Mouse (Mus musculus): ENCODE data around the gene Cacnb4. TPM values are rescaled to one million over a fixed set of nuclear protein-coding genes. Genes with fewer than 3 reads are reported as not detected.

Cacnb4 gene
- polyA plus RNA-seq, 1 experiment: 0.06 TPM

DNA sequence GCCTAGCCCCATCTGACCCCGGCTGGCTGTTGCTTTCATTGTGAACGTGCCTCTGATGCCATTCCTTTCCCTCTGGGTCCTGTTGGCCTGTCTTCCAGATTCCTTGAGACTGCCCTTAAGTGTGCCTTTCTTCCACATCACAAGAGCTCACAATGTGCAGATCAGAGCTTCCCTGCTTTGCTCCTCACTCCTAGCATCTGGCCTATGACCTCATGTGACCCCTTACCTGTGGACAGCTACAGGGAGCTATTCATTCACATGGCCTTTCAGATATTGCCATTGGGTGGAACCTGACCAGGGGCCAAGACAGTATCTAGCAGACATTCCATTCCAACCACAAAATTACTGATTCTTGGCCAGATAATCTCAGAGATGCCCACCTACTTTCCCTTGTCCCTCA lies 171.5 kb downstream of the Cacnb4 start:
- DNase-seq (ENCODE audit: low read depth in 1 of 2, low spot score in 2 of 2): no peak
- WGBS: 93% methylated on average over 2 of the region's 2 CpGs
- no peak overlapping the region for H3K27ac ChIP-seq (ENCODE audit: insufficient read depth, low read length)

DNA sequence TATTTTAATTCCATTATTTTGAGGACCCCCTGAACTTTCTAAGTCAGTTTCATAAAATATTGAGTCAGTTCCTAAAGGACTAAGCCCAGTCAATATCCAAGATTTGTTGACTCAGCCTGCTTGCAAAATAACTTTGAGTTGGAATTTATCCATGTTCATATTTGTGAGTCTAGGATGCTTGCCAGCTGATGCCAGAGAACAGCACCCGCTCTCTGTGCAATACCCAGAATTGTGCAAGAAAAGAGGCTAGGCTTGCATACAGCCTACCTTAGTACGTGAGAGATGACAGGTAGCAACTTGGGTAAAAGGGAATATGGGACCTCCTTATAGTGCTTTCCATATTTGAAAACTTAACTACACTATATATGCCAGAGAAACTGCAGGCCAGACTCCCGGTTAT lies 171.9 kb downstream of the Cacnb4 start:
- no peak for DNase-seq (ENCODE audit: low read depth in 1 of 2, low spot score in 2 of 2)

More for the DNA sequence above, 171.5 kb downstream of the Cacnb4 start:
- Histone ChIP-seq H3K4me1 (ENCODE audit: control insufficient read depth, insufficient read depth, insufficient read length) (no peaks in the 10 kb centered on the region), H3K36me3 (ENCODE audit: control insufficient read depth, insufficient read depth, low read length) (no peaks in the 10 kb centered on the region), H3K4me3 (ENCODE audit: extremely low read depth, insufficient read depth, insufficient read length) (no peak overlapping the region), H3K27me3 (ENCODE audit: control insufficient read depth, insufficient read depth, low read length) (no peaks in the 10 kb centered on the region)
- TF ChIP-seq CTCF (IDR thresholded peaks at IDR 0.05; ENCODE audit: extremely low read depth, insufficient read depth, insufficient read length, insufficient replicate concordance): no peak
- no peak for TF ChIP-seq POLR2A (IDR thresholded peaks at IDR 0.05; ENCODE audit: low read depth, low read length)

DNA sequence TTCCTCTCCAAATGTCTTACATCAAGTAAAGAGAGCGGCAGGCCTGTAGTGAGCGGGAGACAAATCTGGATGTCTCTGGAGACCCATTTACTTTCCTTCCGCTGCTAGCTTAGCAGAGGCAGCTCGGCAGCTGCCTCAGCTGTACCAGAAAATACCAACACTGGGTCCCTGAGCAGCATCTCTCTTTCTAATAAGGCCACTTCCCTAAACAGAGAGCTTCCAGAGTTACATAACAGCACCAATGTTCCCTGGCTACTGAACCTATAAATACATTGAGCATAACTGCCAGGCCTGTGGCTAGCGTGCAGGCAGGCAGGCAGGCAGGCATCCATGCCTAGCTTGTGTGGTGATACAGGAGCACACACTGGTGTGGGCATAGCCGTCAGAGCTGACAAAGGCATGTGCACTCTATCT lies 176.8 kb downstream of the Cacnb4 start:
- no peak for DNase-seq (ENCODE audit: low read depth in 1 of 2, low spot score in 2 of 2)
- TF ChIP-seq POLR2A (IDR thresholded peaks at IDR 0.05; ENCODE audit: low read depth, low read length): no peak
- TF ChIP-seq CTCF (IDR thresholded peaks at IDR 0.05; ENCODE audit: extremely low read depth, insufficient read depth, insufficient read length, insufficient replicate concordance): no peak
- H3K36me3 ChIP-seq (ENCODE audit: control insufficient read depth, insufficient read depth, low read length): no peaks in the 10 kb centered on the region
- no peak overlapping the region for H3K27ac ChIP-seq (ENCODE audit: insufficient read depth, low read length)
- H3K27me3 ChIP-seq (ENCODE audit: control insufficient read depth, insufficient read depth, low read length): no peaks in the 10 kb centered on the region
- no peaks in the 10 kb centered on the region for H3K4me1 ChIP-seq (ENCODE audit: control insufficient read depth, insufficient read depth, insufficient read length)
- 61% methylated on average over 6 of the region's 6 CpGs for WGBS
- H3K4me3 ChIP-seq (ENCODE audit: extremely low read depth, insufficient read depth, insufficient read length): no peak overlapping the region

More for the DNA sequence above, 171.9 kb downstream of the Cacnb4 start:
- WGBS: 89% methylated on average over 3 of the region's 3 CpGs
- H3K4me1 ChIP-seq (ENCODE audit: control insufficient read depth, insufficient read depth, insufficient read length): no peaks in the 10 kb centered on the region
- no peaks in the 10 kb centered on the region for H3K27me3 ChIP-seq (ENCODE audit: control insufficient read depth, insufficient read depth, low read length)
- TF ChIP-seq POLR2A (IDR thresholded peaks at IDR 0.05; ENCODE audit: low read depth, low read length) (no peak), CTCF (IDR thresholded peaks at IDR 0.05; ENCODE audit: extremely low read depth, insufficient read depth, insufficient read length, insufficient replicate concordance) (no peak)
- no peak overlapping the region for H3K4me3 ChIP-seq (ENCODE audit: extremely low read depth, insufficient read depth, insufficient read length)
- H3K27ac ChIP-seq (ENCODE audit: insufficient read depth, low read length): no peak overlapping the region
- no peaks in the 10 kb centered on the region for H3K36me3 ChIP-seq (ENCODE audit: control insufficient read depth, insufficient read depth, low read length)

DNA sequence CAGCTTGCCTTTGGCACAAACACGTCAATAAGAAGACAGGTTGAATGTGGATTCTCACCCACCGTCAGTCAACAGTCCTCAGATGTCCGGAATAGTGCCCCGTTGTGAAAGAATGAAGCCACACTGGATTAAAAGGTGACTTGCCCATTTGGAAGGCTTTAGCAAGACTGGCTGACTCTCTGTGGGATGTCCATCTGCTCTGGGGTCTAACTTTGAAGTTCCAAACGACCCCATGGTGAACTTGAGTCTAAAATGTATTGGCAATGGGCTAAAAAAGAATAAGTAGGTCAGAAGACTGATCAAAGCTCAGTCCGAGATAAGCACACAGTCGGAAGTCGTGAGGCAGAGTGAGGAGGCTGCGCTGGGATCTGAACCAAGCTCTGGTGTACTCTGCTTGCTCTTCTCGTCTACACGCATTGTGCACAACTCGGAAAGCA lies 177.5 kb downstream of the Cacnb4 start:
- no peaks in the 10 kb centered on the region for H3K36me3 ChIP-seq (ENCODE audit: control insufficient read depth, insufficient read depth, low read length)
- H3K27me3 ChIP-seq (ENCODE audit: control insufficient read depth, insufficient read depth, low read length): no peaks in the 10 kb centered on the region
- no peaks in the 10 kb centered on the region for H3K4me1 ChIP-seq (ENCODE audit: control insufficient read depth, insufficient read depth, insufficient read length)
- H3K27ac ChIP-seq (ENCODE audit: insufficient read depth, low read length): no peak overlapping the region
- DNase-seq (ENCODE audit: low read depth in 1 of 2, low spot score in 2 of 2): no peak
- TF ChIP-seq POLR2A (IDR thresholded peaks at IDR 0.05; ENCODE audit: low read depth, low read length): no peak
- no peak for TF ChIP-seq CTCF (IDR thresholded peaks at IDR 0.05; ENCODE audit: extremely low read depth, insufficient read depth, insufficient read length, insufficient replicate concordance)
- 88% methylated on average over 12 of the region's 12 CpGs for WGBS
- H3K4me3 ChIP-seq (ENCODE audit: extremely low read depth, insufficient read depth, insufficient read length): no peak overlapping the region

DNA sequence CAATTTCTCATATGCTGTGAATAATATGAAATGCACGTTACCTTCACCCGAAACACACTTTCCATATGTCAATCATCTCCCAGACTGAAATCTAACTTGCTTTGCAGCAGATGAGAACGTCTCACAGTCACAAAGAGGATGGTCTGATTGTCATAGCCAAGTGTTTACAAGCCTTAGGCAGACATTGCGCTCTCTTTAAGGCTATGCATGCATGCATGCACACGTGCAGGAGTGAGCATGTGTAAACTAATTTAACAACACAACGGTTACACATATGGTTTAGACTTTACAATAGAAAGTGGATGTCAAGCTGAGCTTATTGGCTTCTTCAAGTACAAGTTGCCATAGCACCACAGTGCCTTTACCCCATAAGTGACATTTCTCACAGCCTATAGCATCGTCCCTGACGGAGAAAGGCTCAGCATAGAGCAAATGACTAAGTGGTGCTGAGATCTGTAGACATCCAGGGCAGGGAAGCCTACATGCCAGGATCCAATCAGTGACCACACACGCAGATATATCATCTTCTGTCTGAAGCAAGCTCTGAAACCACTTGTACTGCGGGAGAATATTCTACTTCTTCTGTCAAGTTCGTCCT lies 181.4 kb downstream of the Cacnb4 start:
- H3K4me1 ChIP-seq (ENCODE audit: control insufficient read depth, insufficient read depth, insufficient read length): no peaks in the 10 kb centered on the region
- H3K36me3 ChIP-seq (ENCODE audit: control insufficient read depth, insufficient read depth, low read length): no peaks in the 10 kb centered on the region
- no peak overlapping the region for H3K4me3 ChIP-seq (ENCODE audit: extremely low read depth, insufficient read depth, insufficient read length)
- WGBS: 88% methylated on average over 11 of the region's 11 CpGs
- H3K27me3 ChIP-seq (ENCODE audit: control insufficient read depth, insufficient read depth, low read length): no peaks in the 10 kb centered on the region
- no peak for TF ChIP-seq CTCF (IDR thresholded peaks at IDR 0.05; ENCODE audit: extremely low read depth, insufficient read depth, insufficient read length, insufficient replicate concordance)
- no peak for TF ChIP-seq POLR2A (IDR thresholded peaks at IDR 0.05; ENCODE audit: low read depth, low read length)
- no peak overlapping the region for H3K27ac ChIP-seq (ENCODE audit: insufficient read depth, low read length)
- DNase-seq (ENCODE audit: low read depth in 1 of 2, low spot score in 2 of 2): no peak

DNA sequence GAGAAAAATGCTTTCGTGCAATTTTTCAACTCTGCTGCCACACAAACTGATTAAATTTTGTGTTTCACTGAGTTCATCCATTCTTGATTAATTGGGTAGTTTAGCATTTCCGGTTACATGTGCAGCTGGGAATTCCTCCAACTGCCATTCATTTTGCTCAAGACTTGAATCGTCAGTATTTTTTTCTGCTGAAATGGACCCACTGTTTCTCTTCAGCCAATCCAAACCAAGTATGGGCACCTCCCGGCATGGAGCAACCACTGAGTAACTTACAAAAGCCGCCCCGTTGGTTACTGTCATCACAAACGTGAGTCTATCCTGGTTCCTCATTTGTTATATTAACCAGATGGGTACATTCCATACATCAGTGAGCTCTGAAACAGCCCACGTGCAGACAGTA lies 182.4 kb downstream of the Cacnb4 start:
- 63% methylated on average over 8 of the region's 8 CpGs for WGBS
- no peaks in the 10 kb centered on the region for H3K36me3 ChIP-seq (ENCODE audit: control insufficient read depth, insufficient read depth, low read length)
- no peaks in the 10 kb centered on the region for H3K27me3 ChIP-seq (ENCODE audit: control insufficient read depth, insufficient read depth, low read length)
- no peak for DNase-seq (ENCODE audit: low read depth in 1 of 2, low spot score in 2 of 2)
- no peak for TF ChIP-seq POLR2A (IDR thresholded peaks at IDR 0.05; ENCODE audit: low read depth, low read length)
- H3K4me1 ChIP-seq (ENCODE audit: control insufficient read depth, insufficient read depth, insufficient read length): no peaks in the 10 kb centered on the region
- H3K4me3 ChIP-seq (ENCODE audit: extremely low read depth, insufficient read depth, insufficient read length): no peak overlapping the region
- no peak overlapping the region for H3K27ac ChIP-seq (ENCODE audit: insufficient read depth, low read length)

DNA sequence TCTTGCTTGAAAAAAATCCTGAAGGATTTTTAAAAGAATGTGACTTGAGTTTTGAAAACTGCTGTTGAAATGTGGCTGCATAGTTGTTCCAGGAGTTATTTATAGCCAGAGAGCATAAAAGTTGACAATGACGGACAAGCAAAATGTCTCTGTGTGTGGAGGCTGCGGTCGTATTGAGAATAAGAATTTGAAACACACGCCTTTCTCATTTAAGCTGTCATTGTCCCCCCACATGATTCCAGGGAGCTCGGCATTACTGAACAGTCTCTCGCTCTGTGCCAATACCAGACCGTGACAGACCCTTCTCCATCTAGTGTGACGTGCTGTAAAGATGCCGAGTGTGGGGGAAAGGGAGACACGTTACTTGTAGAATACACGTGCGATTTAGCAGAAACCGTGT lies 183.8 kb downstream of the Cacnb4 start:
- H3K27ac ChIP-seq (ENCODE audit: insufficient read depth, low read length): no peak overlapping the region
- no peak for DNase-seq (ENCODE audit: low read depth in 1 of 2, low spot score in 2 of 2)
- WGBS: 88% methylated on average over 13 of the region's 13 CpGs
- no peaks in the 10 kb centered on the region for H3K4me1 ChIP-seq (ENCODE audit: control insufficient read depth, insufficient read depth, insufficient read length)
- no peak for TF ChIP-seq CTCF (IDR thresholded peaks at IDR 0.05; ENCODE audit: extremely low read depth, insufficient read depth, insufficient read length, insufficient replicate concordance)
- TF ChIP-seq POLR2A (IDR thresholded peaks at IDR 0.05; ENCODE audit: low read depth, low read length): no peak
- no peak overlapping the region for H3K4me3 ChIP-seq (ENCODE audit: extremely low read depth, insufficient read depth, insufficient read length)
- H3K36me3 ChIP-seq (ENCODE audit: control insufficient read depth, insufficient read depth, low read length): no peaks in the 10 kb centered on the region
- no peaks in the 10 kb centered on the region for H3K27me3 ChIP-seq (ENCODE audit: control insufficient read depth, insufficient read depth, low read length)
